Mouse (Mus musculus): ENCODE measurements around the gene Gnmt. TPM values are rescaled to one million over a fixed set of nuclear protein-coding genes. Genes with fewer than 3 reads are reported as not detected.

Gnmt gene
- polyA plus RNA-seq, 1 experiment from 2014 or later = 0.36 TPM

DNA sequence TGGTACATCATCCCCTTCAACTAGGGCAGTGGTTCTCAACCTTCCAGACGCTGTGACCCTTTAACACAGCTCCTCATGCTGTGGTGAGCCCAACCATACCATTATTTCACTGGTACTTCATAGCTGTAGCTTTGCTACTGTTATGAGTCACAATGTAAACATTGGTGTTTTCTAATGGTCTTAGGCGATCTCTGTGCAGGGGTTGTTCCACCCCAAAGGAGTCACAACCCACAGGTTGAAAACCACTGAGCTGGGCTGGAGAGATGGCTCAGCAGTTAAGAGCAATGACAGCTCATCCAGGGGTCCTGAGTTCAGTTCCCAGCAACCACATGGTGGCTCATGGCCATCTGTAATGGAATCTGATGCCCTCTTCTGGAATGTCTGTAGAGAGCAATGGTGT, 37.6 kb downstream of the Gnmt start:
- ATAC-seq (replicated peaks; ENCODE audit: low FRiP score) (no peak), DNase-seq (ENCODE audit: low spot score) (no peak)
- H3K27ac ChIP-seq (ENCODE audit: low read depth, low read length) = no peak overlapping the region
- WGBS = 87% methylated on average over 2 of the region's 2 CpGs
- no peak overlapping the region for H3K4me3 ChIP-seq (ENCODE audit: low read depth, low read length)
- H3K4me1 ChIP-seq (replicated peaks; ENCODE audit: control insufficient read depth, insufficient read depth, low read length) = no peaks in the 10 kb centered on the region
- H3K27me3 ChIP-seq (ENCODE audit: control insufficient read depth, insufficient read depth, low read length) = no peaks in the 10 kb centered on the region
- H3K36me3 ChIP-seq (ENCODE audit: control insufficient read depth, insufficient read depth, low read length) = no peaks in the 10 kb centered on the region; the same call in 1 of the 2 replicates
- H3K9me3 ChIP-seq (ENCODE audit: control insufficient read depth, low read length) = no peaks in the 10 kb centered on the region
- H3K9ac ChIP-seq (ENCODE audit: low read length) = no peak overlapping the region
- H3K4me2 ChIP-seq (ENCODE audit: low read depth, low read length, severe bottlenecking) = no peak overlapping the region

DNA sequence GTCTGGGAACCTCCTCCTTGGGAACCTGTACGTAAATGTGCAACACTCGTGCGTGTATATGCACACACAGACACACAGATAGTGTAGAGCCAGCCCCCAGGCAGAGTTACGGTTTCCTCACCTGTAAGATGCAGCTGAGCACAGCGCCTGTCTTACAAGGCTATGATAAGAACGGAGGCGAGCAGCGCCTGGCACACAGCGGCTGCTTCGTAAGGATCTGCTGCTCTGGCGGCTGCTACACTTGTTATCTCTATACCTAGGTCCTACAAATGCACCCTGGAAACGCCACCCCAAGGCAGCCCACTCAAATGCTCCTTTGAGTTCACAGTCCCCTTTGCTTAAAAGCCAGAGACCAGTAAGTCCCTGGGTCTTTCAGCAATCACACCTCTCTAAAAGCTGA, 38.3 kb downstream of the Gnmt start:
- Histone ChIP-seq H3K27ac (ENCODE audit: low read depth, low read length) (no peak overlapping the region), H3K4me2 (ENCODE audit: low read depth, low read length, severe bottlenecking) (no peak overlapping the region), H3K27me3 (ENCODE audit: control insufficient read depth, insufficient read depth, low read length) (no peaks in the 10 kb centered on the region), H3K4me1 (replicated peaks; ENCODE audit: control insufficient read depth, insufficient read depth, low read length) (no peaks in the 10 kb centered on the region), H3K9ac (ENCODE audit: low read length) (no peak overlapping the region), H3K4me3 (ENCODE audit: low read depth, low read length) (no peak overlapping the region), H3K9me3 (ENCODE audit: control insufficient read depth, low read length) (no peaks in the 10 kb centered on the region), H3K36me3 (ENCODE audit: control insufficient read depth, insufficient read depth, low read length) (no peaks in the 10 kb centered on the region; the same call in 1 of the 2 replicates)
- ATAC-seq (replicated peaks; ENCODE audit: low FRiP score) (no peak), DNase-seq (ENCODE audit: low spot score) (no peak)
- 91% methylated on average over 12 of the region's 12 CpGs for WGBS

DNA sequence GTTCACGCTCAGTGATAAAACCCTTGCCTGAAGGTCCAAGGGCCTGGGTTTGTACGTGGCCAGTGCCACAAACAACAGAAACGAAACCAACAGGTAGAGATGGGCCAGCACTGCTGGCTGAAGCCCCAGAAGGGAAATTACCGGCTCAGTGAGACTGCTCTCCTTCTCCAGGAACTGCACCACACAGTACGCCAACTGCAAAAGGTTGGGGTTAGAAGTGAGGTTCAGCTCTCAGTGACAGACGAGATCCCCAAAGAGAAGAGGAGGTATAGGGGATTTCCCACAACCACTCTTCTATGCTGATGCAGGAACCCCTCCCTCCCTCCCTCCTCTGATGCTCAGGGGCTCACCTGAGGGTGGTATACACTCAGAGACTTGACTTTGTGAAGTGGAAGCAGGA, 43.1 kb downstream of the Gnmt start:
- Histone ChIP-seq H3K9ac (ENCODE audit: low read length) (no peak overlapping the region), H3K4me1 (replicated peaks; ENCODE audit: control insufficient read depth, insufficient read depth, low read length) (peaks cover 5% of the 10 kb centered on the region; the same call in 1 of the 2 replicates), H3K27me3 (ENCODE audit: control insufficient read depth, insufficient read depth, low read length) (no peaks in the 10 kb centered on the region), H3K27ac (ENCODE audit: low read depth, low read length) (no peak overlapping the region), H3K36me3 (ENCODE audit: control insufficient read depth, insufficient read depth, low read length) (peaks cover 12% of the 10 kb centered on the region; the same call in 1 of the 2 replicates), H3K4me3 (ENCODE audit: low read depth, low read length) (no peak overlapping the region), H3K4me2 (ENCODE audit: low read depth, low read length, severe bottlenecking) (no peak overlapping the region), H3K9me3 (ENCODE audit: control insufficient read depth, low read length) (no peaks in the 10 kb centered on the region)
- WGBS = 90% methylated on average over 6 of the region's 6 CpGs
- DNase-seq (ENCODE audit: low spot score) = no peak
- no peak for ATAC-seq (replicated peaks; ENCODE audit: low FRiP score)

DNA sequence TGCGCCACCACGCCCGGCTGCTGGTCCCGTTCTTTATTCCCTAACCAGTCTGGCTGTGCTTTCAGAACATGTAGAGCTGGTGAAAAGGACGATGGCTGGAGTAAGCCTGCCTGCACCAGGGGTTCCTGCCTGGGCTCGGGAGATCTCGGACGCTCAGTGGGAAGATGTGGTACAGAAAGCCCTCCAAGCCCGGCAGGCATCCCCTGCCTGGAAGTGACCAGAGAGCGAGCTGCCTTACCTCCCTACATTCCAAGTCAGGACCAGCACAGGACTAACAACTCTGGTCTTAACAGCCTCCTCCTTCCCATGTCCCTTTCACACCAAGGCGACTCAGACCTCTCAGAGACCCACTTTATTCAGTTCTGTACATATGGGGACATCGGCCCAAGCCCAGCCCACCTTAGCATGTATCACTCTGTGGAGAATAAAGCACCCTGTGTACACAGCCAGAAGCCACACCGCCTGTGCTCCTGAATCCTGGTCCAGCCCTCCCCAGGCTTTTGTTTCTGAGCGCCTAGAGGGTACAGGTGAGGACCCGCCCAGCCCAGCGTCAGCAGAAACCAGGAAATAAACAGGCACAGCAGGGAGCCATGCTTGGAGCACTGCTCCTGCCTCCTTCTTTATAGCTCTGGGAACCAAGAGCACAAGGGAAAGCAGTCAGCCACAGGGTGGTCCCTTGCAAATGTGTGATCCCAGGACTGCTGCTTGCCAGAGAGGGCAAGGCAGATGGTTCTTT, 46.1 kb downstream of the Gnmt start:
- 83% methylated on average over 16 of the region's 16 CpGs for WGBS
- no peak overlapping the region for H3K27ac ChIP-seq (ENCODE audit: low read depth, low read length)
- H3K4me2 ChIP-seq (ENCODE audit: low read depth, low read length, severe bottlenecking) = no peak overlapping the region
- no peak overlapping the region for H3K4me3 ChIP-seq (ENCODE audit: low read depth, low read length)
- H3K36me3 ChIP-seq (ENCODE audit: control insufficient read depth, insufficient read depth, low read length) = peaks cover 12% of the 10 kb centered on the region; the same call in 1 of the 2 replicates
- H3K9ac ChIP-seq (ENCODE audit: low read length) = no peak overlapping the region
- no peaks in the 10 kb centered on the region for H3K9me3 ChIP-seq (ENCODE audit: control insufficient read depth, low read length)
- ATAC-seq (replicated peaks; ENCODE audit: low FRiP score) (no peak), DNase-seq (ENCODE audit: low spot score) (no peak)
- H3K4me1 ChIP-seq (replicated peaks; ENCODE audit: control insufficient read depth, insufficient read depth, low read length) = peaks cover 8% of the 10 kb centered on the region; the same call in 1 of the 2 replicates
- no peaks in the 10 kb centered on the region for H3K27me3 ChIP-seq (ENCODE audit: control insufficient read depth, insufficient read depth, low read length)

DNA sequence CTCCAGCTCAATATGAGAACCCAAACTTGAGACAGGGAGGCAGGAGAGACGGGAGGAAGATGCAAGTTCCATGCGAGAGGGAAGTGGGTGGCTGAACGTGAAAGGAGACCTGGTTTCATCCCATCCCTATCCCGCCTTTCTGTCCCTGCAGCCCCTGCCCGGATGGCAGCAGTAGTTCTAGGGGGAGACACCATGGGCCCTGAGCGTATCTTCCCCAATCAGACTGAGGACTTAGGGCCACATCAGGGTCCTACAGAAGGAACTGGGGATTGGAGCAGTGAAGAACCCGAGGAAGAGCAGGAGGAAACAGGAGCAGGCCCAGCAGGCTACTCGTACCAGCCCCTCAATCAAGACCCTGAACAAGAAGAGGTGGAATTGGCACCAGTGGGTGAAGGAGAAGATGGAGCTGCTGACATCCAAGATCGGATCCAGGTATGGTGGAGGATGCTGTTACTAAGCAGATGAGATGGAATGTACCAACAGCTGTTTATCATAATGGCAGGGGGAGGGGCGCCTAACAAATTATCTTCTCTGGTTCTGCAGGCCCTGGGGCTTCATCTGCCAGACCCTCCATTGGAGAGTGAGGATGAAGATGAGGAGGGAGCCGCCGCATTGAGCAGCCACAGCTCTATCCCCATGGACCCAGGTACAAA, 47.4 kb downstream of the Gnmt start:
- 29% methylated on average over 12 of the region's 12 CpGs for WGBS

DNA sequence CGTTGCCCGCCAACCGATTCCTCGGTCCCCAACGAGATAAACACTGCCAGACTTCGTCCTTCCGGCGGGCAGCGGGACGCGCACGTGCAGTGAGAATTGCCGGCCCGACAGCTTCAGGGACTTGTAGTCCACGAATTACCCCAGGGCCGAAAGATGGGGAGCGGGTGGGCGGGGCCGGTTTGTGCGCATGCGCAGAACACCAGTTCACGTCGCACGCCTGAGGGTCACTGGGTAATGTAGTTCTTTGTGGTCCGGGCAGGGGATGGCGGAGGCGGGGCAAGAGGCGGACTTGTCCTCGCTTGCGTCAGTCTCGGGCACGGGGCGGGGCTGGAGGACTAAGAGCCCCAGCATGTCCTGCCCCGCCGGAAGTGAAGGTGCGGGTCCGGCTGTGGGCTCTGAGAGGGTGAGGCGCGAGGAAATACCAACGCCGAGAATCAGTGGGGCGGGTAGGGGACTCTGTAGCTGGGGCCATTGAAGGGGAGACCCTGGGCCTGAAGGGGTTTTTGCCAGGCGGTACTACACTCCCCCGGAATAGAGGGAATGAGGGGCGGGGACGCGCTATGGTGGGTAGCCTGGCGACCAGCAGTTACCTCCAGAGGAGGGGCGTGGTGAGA, 48.1 kb downstream of the Gnmt start, which contains the start of gene Klhdc3:
TSS of gene Klhdc3 (minus strand) at position 155 of the 614 bp plus-strand sequence.
- Histone ChIP-seq H3K27ac (ENCODE audit: low read depth, low read length) (peak within 1 kb of the TSS; percentile 82), H3K4me1 (replicated peaks; ENCODE audit: control insufficient read depth, insufficient read depth, low read length) (peaks cover 8% of the 10 kb centered on the region; the same call in 1 of the 2 replicates), H3K4me2 (ENCODE audit: low read depth, low read length, severe bottlenecking) (peak within 1 kb of the TSS; percentile 66), H3K27me3 (ENCODE audit: control insufficient read depth, insufficient read depth, low read length) (no peaks in the 10 kb centered on the region), H3K36me3 (ENCODE audit: control insufficient read depth, insufficient read depth, low read length) (peaks cover 15% of the 10 kb centered on the region), H3K4me3 (ENCODE audit: low read depth, low read length) (peak within 1 kb of the TSS; percentile 84), H3K9me3 (ENCODE audit: control insufficient read depth, low read length) (no peaks in the 10 kb centered on the region), H3K9ac (ENCODE audit: low read length) (peak within 1 kb of the TSS; percentile 64)
- ATAC-seq (replicated peaks; ENCODE audit: low FRiP score) (peak; percentile 97), DNase-seq (ENCODE audit: low spot score) (peak; percentile 100)
- WGBS = under 1% methylated on average over 48 of the region's 49 CpGs

More for the DNA sequence above, 47.4 kb downstream of the Gnmt start:
- ATAC-seq (replicated peaks; ENCODE audit: low FRiP score) (no peak), DNase-seq (ENCODE audit: low spot score) (no peak)
- H3K9me3 ChIP-seq (ENCODE audit: control insufficient read depth, low read length) = no peaks in the 10 kb centered on the region
- H3K27me3 ChIP-seq (ENCODE audit: control insufficient read depth, insufficient read depth, low read length) = no peaks in the 10 kb centered on the region
- H3K36me3 ChIP-seq (ENCODE audit: control insufficient read depth, insufficient read depth, low read length) = peaks cover 12% of the 10 kb centered on the region; the same call in 1 of the 2 replicates
- H3K4me2 ChIP-seq (ENCODE audit: low read depth, low read length, severe bottlenecking) = peak overlapping the region; percentile 66
- 0 out of 2 replicates have a peak overlapping the region, but pooled peaks have one; percentile 1 for H3K27ac ChIP-seq (ENCODE audit: low read depth, low read length)
- H3K4me1 ChIP-seq (replicated peaks; ENCODE audit: control insufficient read depth, insufficient read depth, low read length) = peaks cover 8% of the 10 kb centered on the region; the same call in 1 of the 2 replicates
- peak overlapping the region; percentile 55 for H3K9ac ChIP-seq (ENCODE audit: low read length)
- peak overlapping the region; percentile 84 for H3K4me3 ChIP-seq (ENCODE audit: low read depth, low read length)

DNA sequence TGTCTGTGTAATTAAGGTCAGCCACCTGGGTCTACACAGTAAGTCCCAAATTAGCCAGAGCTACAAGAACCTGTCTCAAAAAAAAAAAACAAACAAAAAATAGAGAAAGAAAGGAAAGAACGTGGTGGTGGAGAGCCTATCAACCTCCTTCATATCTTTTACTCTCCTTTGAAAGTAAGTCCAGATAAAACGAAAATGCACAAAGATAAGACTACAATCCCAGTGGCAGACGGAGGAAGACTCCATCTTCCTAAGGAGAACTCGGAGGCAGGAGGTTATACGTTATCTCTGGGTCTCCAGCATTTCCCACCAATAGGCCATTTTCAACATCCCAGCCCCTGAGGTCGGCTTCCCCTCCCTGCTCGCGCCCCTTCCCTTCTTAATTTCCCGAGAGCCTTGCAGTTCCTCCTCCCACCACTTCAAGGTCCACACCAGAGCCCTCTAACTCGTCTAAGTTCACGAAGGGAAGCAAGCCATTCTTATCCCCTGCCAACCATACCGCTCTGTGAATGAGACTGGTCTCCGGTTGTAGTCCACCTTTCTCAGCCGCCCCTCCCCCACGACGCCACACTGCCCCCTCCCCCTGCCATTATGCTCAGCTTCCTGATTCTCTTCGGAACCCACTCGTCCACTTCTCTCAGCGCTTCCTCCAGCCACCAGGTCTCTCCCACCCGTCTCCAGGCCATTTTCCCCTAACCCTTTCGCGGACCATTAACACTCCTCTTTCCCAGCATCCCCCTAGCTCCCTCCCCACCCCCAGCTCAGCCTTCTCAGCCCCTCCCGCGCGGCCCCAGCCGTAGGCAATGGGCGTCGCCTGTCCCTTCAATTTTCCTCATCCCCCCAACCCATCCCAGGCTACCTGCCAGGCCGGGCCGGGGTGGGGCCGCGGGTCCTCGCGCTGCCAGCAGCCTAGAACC, 48.9 kb downstream of the Gnmt start:
- 2% methylated on average over 34 of the region's 34 CpGs for WGBS

DNA sequence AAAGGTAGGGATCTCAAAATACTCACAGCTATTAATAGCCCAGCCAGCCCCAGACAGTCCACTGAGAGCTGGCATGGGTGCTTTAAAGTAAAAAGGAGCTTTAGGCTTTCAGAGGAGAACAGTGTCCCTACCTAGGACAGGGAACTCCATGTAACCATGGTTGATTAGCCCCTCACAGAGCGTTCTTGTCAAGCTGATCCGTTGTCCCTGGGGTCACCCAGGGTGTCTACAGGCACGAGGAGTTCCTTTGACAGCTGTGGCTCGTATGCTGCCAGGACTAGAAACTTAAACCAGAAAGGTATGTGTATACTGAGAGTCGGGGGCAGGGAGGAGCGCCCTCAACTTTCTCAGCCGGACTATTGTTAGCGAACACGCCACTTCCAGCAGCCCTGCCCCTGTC, 50.1 kb downstream of the Gnmt start:
- 69% methylated on average over 9 of the region's 9 CpGs for WGBS

More for the DNA sequence above, 48.9 kb downstream of the Gnmt start:
- peak overlapping the region; percentile 82 for H3K27ac ChIP-seq (ENCODE audit: low read depth, low read length)
- H3K4me2 ChIP-seq (ENCODE audit: low read depth, low read length, severe bottlenecking) = peak overlapping the region; percentile 60
- H3K9me3 ChIP-seq (ENCODE audit: control insufficient read depth, low read length) = no peaks in the 10 kb centered on the region
- peak overlapping the region; percentile 64 for H3K9ac ChIP-seq (ENCODE audit: low read length)
- DNase-seq (ENCODE audit: low spot score) (peak; percentile 82), ATAC-seq (replicated peaks; ENCODE audit: low FRiP score) (peak; percentile 25)
- H3K4me3 ChIP-seq (ENCODE audit: low read depth, low read length) = peak overlapping the region; percentile 84
- H3K27me3 ChIP-seq (ENCODE audit: control insufficient read depth, insufficient read depth, low read length) = no peaks in the 10 kb centered on the region
- peaks cover 8% of the 10 kb centered on the region; the same call in 1 of the 2 replicates for H3K4me1 ChIP-seq (replicated peaks; ENCODE audit: control insufficient read depth, insufficient read depth, low read length)
- peaks cover 15% of the 10 kb centered on the region for H3K36me3 ChIP-seq (ENCODE audit: control insufficient read depth, insufficient read depth, low read length)

More for the DNA sequence above, 50.1 kb downstream of the Gnmt start:
- ATAC-seq (replicated peaks; ENCODE audit: low FRiP score) (no peak), DNase-seq (ENCODE audit: low spot score) (no peak)
- Histone ChIP-seq H3K4me1 (replicated peaks; ENCODE audit: control insufficient read depth, insufficient read depth, low read length) (peaks cover 13% of the 10 kb centered on the region), H3K27ac (ENCODE audit: low read depth, low read length) (no peak overlapping the region), H3K36me3 (ENCODE audit: control insufficient read depth, insufficient read depth, low read length) (peaks cover 8% of the 10 kb centered on the region), H3K9ac (ENCODE audit: low read length) (peak overlapping the region; percentile 64), H3K9me3 (ENCODE audit: control insufficient read depth, low read length) (no peaks in the 10 kb centered on the region), H3K4me3 (ENCODE audit: low read depth, low read length) (no peak overlapping the region), H3K27me3 (ENCODE audit: control insufficient read depth, insufficient read depth, low read length) (no peaks in the 10 kb centered on the region), H3K4me2 (ENCODE audit: low read depth, low read length, severe bottlenecking) (peak overlapping the region; percentile 60)
